Mouse (Mus musculus): ENCODE results near the gene Suclg2. TPM values are rescaled to one million over a fixed set of nuclear protein-coding genes. Genes with fewer than 3 reads are reported as not detected.

Suclg2 gene
- 88.8 and 126 TPM in 2 replicates for polyA plus RNA-seq (2012; rRNA removed)

GRCm38 (mm10) chr6:95718031-95718968 is at the start of gene Suclg2:
Gene Suclg2 (minus strand): TSS chr6:95718800.
- TF ChIP-seq POLR2A (IDR thresholded peaks at IDR 0.05; ENCODE audit: low read depth, low read length) (peak; percentile 39), CTCF (conservative IDR thresholded peaks at IDR 0.05; ENCODE audit: insufficient read depth, insufficient read length, low read depth, low read length) (no peak)
- WGBS: under 1% methylated on average over 70 of the region's 74 CpGs

GRCm38 (mm10) chr6:95766566-95766965 is 48.0 kb upstream of the Suclg2 start:
- H3K27ac ChIP-seq (ENCODE audit: insufficient read depth, low read depth, low read length): no peak overlapping the region
- TF ChIP-seq POLR2A (IDR thresholded peaks at IDR 0.05; ENCODE audit: low read depth, low read length) (no peak), CTCF (conservative IDR thresholded peaks at IDR 0.05; ENCODE audit: insufficient read depth, insufficient read length, low read depth, low read length) (no peak)
- H3K36me3 ChIP-seq (ENCODE audit: control insufficient read depth, insufficient read depth, low read length): no peaks in the 10 kb centered on the region
- DNase-seq: no peak
- H3K4me1 ChIP-seq (ENCODE audit: control insufficient read depth, insufficient read depth, low read length): no peaks in the 10 kb centered on the region
- H3K4me3 ChIP-seq (ENCODE audit: insufficient read depth, low read depth, low read length): no peak overlapping the region
- WGBS: 80% methylated on average over 4 of the region's 4 CpGs
- no peaks in the 10 kb centered on the region for H3K27me3 ChIP-seq (replicated peaks; ENCODE audit: control insufficient read depth, insufficient read depth, low read length)

More at GRCm38 (mm10) chr6:95718031-95718968, at the start of gene Suclg2:
- DNase-seq: peak; percentile 89
- Histone ChIP-seq H3K27ac (ENCODE audit: insufficient read depth, low read depth, low read length) (peak within 1 kb of the TSS; percentile 91), H3K4me1 (ENCODE audit: control insufficient read depth, insufficient read depth, low read length) (peaks cover 35% of the 10 kb centered on the region), H3K27me3 (replicated peaks; ENCODE audit: control insufficient read depth, insufficient read depth, low read length) (no peaks in the 10 kb centered on the region), H3K36me3 (ENCODE audit: control insufficient read depth, insufficient read depth, low read length) (no peaks in the 10 kb centered on the region), H3K4me3 (ENCODE audit: insufficient read depth, low read depth, low read length) (peak within 1 kb of the TSS; percentile 94)

- TF ChIP-seq POLR2A (IDR thresholded peaks at IDR 0.05; ENCODE audit: low read depth, low read length) (no peak), CTCF (conservative IDR thresholded peaks at IDR 0.05; ENCODE audit: insufficient read depth, insufficient read length, low read depth, low read length) (no peak)
- H3K36me3 ChIP-seq (ENCODE audit: control insufficient read depth, insufficient read depth, low read length): no peaks in the 10 kb centered on the region
- 79% methylated on average over 10 of the region's 10 CpGs for WGBS
- no peaks in the 10 kb centered on the region for H3K4me1 ChIP-seq (ENCODE audit: control insufficient read depth, insufficient read depth, low read length)
- DNase-seq: no peak
- no peak overlapping the region for H3K27ac ChIP-seq (ENCODE audit: insufficient read depth, low read depth, low read length)
- H3K4me3 ChIP-seq (ENCODE audit: insufficient read depth, low read depth, low read length): no peak overlapping the region
- no peaks in the 10 kb centered on the region for H3K27me3 ChIP-seq (replicated peaks; ENCODE audit: control insufficient read depth, insufficient read depth, low read length)
These were observed 41.1 kb upstream of the Suclg2 start for GRCm38 (mm10) chr6:95759558-95760172.

- H3K36me3 ChIP-seq (ENCODE audit: control insufficient read depth, insufficient read depth, low read length): no peaks in the 10 kb centered on the region
- no peaks in the 10 kb centered on the region for H3K27me3 ChIP-seq (replicated peaks; ENCODE audit: control insufficient read depth, insufficient read depth, low read length)
- no peak for TF ChIP-seq CTCF (conservative IDR thresholded peaks at IDR 0.05; ENCODE audit: insufficient read depth, insufficient read length, low read depth, low read length)
- no peak for TF ChIP-seq POLR2A (IDR thresholded peaks at IDR 0.05; ENCODE audit: low read depth, low read length)
- 68% methylated on average over 4 of the region's 4 CpGs for WGBS
- H3K4me1 ChIP-seq (ENCODE audit: control insufficient read depth, insufficient read depth, low read length): no peaks in the 10 kb centered on the region
- no peak overlapping the region for H3K27ac ChIP-seq (ENCODE audit: insufficient read depth, low read depth, low read length)
- peak; percentile 29 for DNase-seq
- H3K4me3 ChIP-seq (ENCODE audit: insufficient read depth, low read depth, low read length): no peak overlapping the region
These were observed 23.8 kb upstream of the Suclg2 start for GRCm38 (mm10) chr6:95742378-95742777.

- DNase-seq: peak; percentile 43
- Histone ChIP-seq H3K36me3 (ENCODE audit: control insufficient read depth, insufficient read depth, low read length) (no peaks in the 10 kb centered on the region), H3K4me3 (ENCODE audit: insufficient read depth, low read depth, low read length) (no peak overlapping the region), H3K27ac (ENCODE audit: insufficient read depth, low read depth, low read length) (no peak overlapping the region), H3K27me3 (replicated peaks; ENCODE audit: control insufficient read depth, insufficient read depth, low read length) (no peaks in the 10 kb centered on the region; the same call in 1 of the 2 replicates), H3K4me1 (ENCODE audit: control insufficient read depth, insufficient read depth, low read length) (no peaks in the 10 kb centered on the region)
- TF ChIP-seq POLR2A (IDR thresholded peaks at IDR 0.05; ENCODE audit: low read depth, low read length): no peak
- 44% methylated on average over 11 of the region's 11 CpGs for WGBS
These were observed 13.2 kb upstream of the Suclg2 start for GRCm38 (mm10) chr6:95731570-95732367.

DNA sequence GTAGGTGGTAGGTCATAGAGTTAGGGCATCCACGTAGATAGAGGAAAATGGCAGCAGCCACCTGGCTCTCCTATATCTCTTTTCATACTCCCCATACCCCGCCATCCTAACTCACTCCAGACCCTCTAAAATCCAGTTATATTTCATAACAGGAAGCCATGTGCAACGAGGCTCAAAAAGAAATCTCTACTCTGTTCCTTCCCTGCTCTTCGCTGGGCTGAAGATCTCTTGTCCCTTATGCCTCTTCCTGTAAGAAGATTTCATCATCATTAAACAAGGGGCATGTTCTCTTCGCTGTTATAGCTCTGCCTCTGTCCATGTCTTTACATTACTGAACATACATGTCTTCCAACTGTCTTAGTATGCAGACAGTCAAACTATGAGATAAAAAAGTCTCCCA is 10.8 kb upstream of the Suclg2 start:
- H3K27me3 ChIP-seq (replicated peaks; ENCODE audit: control insufficient read depth, insufficient read depth, low read length): no peaks in the 10 kb centered on the region; the same call in 1 of the 2 replicates
- WGBS: 88% methylated on average over 5 of the region's 5 CpGs
- DNase-seq: no peak
- no peaks in the 10 kb centered on the region for H3K4me1 ChIP-seq (ENCODE audit: control insufficient read depth, insufficient read depth, low read length)
- TF ChIP-seq CTCF (conservative IDR thresholded peaks at IDR 0.05; ENCODE audit: insufficient read depth, insufficient read length, low read depth, low read length): no peak
- no peak for TF ChIP-seq POLR2A (IDR thresholded peaks at IDR 0.05; ENCODE audit: low read depth, low read length)
- no peak overlapping the region for H3K27ac ChIP-seq (ENCODE audit: insufficient read depth, low read depth, low read length)
- no peaks in the 10 kb centered on the region for H3K36me3 ChIP-seq (ENCODE audit: control insufficient read depth, insufficient read depth, low read length)
- H3K4me3 ChIP-seq (ENCODE audit: insufficient read depth, low read depth, low read length): no peak overlapping the region

Measured in kidney, adult 2 months (tissue).